Mouse (Mus musculus) embryo, embryonic 11.5 days (tissue): ENCODE data around the gene Ap4m1.
"Not testable (repeated sequence)": the region's sequence is repeated elsewhere in the genome, so short reads cannot be mapped to it uniquely, and the experiment has no call there.

Experiments
- DNase-seq: peaks from one replicate; pipeline ENCODE4 v3.0.0-alpha.2; 2012; ENCODE audit warnings: low read depth, low spot score

Ap4m1 gene

DNA sequence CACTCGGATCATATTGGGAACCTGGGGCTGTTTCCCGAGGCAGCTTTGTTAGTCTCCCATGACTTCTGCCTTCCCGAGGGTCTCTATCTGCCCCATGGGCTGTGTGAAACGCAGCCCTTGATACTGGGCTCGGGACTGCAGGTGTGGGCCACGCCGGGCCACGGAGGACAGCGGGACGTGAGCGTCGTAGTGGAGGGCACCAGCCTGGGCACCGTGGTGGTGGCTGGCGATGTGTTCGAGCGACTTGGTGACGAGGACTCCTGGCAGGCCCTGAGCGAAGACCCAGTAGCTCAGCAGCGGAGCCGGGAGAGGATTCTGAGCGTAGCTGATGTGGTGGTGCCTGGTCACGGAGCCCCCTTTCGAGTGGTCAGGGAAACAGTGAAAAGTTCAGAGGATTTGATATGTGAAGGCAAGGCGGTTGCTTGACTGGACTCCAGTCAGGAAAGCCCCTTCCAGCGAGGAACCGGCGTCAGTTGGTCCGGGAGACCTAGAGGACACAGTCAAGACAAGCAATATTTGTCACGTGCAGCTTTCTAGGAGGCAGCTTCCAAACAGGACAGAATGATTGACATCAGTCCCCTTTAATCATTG, 23.0 kb downstream of the Ap4m1 start:
- no peak for DNase-seq

GRCm38 (mm10) chr5:138195463-138195862, 23.7 kb downstream of the Ap4m1 start:
- no peak for DNase-seq

DNA sequence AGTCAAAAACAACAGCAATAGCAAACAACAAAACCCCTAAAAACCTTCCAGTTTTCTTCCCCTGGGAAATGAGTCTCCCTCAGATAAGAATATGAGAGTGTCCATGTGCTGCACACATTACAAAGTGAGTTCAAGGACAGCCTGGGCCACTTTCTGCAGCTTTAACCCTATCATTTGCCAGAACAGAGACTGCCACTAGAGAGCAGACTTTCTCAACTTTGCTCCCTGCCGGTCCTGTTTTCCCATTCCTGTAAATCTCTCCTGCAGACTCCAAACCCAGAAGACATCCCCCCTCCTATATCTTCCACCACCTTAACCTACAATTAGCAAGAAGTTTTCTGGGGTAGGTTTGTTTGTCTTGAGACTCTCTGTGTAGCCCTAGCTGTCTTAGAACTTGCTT, 27.8 kb downstream of the Ap4m1 start:
- no peak for DNase-seq

DNA sequence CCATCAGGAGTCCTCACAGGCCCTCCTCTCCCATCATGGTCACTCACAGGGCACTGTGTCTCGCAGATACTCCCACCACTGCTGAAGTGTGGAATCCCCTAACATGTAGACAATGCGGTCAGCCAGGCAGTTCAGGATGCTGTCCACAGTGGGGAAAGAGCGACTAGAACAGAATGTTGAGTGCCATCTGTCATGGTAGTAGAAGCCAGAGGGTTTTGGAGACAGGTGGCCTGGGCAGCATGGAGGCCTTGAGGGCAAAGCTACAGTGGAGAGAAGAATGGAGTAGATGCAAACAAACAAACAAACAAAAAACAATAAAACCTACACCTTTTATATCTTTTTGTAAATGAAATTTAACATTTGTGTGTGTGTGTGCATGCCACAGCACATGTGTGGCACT, 30.3 kb downstream of the Ap4m1 start:
- DNase-seq, result no peak

DNA sequence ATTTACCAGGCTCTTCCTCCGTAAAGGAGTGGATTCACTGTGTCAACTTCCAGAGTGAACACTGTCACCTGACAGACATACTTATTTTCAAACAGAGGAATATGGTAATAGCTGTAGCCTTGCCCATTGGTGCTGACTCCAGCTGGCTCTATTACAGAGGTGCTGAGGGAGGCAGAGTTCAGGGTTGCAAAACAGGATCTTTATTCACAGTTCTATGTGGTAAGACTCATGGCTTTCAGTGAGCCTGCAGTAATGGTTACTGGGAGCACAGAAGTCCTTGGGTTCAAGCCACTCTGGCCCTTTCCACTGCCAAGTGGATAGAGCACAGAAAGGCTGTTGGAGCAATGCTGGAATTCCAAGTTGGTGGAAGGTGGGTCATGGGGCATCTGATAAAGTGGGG, 35.5 kb downstream of the Ap4m1 start:
- DNase-seq, result no peak

GRCm38 (mm10) chr5:138207873-138208272, 36.1 kb downstream of the Ap4m1 start:
- no peak for DNase-seq

DNA sequence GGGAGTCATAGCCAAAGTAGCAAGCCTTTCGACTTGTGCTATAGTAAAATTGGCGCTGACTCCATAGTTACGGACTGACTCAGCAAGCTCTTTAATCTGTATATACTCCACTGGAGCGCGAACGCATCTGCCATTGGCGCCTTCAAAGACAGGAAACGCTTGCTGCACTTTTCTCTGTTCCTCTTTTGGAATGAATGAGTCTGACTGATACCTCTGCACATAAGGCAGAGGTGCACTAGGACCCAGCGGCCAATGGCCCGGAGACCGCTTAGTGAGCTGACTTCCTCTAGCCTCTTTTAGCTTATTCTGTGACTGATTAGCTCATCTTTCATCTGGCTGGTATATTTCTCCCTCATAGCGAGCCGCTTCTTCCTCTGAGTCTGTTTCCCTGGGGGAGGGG, 44.8 kb downstream of the Ap4m1 start:
- not testable (repeated sequence) for DNase-seq

- DNase-seq, result no peak
Observed at GRCm38 (mm10) chr5:138219864-138220263, 48.1 kb downstream of the Ap4m1 start.

DNA sequence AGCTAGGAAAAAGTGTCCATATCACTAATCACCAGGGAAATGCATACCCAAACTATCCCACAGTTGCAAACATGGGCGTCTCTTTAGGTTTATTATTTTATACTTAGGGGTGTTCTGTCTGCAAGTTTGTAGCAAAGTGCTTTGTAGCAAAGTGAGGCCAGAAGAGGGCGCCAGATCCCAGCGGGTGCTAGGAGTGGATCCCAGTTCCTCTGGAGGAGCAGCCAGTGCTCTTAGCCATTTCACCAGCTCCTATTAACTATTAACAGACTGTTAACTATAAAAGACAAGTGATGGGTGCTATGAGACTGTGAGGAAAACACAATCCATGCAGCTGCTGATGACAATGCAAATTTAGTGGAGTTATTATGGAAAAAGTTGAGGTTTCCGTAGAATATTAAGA, 50.3 kb downstream of the Ap4m1 start:
- peak; percentile 60 for DNase-seq

GRCm38 (mm10) chr5:138223287-138223686, 51.5 kb downstream of the Ap4m1 start:
- DNase-seq, result no peak

GRCm38 (mm10) chr5:138225700-138226099, 53.9 kb downstream of the Ap4m1 start, which contains the start of gene Nxpe5:
Gene Nxpe5 (plus strand): TSS chr5:138225898.
- DNase-seq, result no peak

DNA sequence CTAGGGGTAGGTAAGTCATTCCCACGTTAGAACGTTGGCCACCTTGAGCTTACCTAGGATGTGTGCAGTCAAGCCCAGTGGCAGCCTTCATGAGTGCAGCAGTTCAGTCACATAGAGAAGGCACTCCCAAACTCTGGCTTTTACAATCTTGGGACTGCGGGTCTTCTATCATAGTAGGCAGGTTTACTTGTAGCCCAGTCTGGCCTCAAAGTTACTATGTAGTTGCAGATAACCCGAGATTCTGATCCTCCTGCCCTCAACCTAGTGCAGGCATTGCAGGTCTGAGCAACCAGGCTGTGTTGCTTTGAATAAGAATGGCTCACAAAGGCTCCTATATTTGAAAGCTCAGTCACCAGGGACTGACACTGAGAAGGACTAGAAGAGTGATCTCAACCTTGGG, 54.7 kb downstream of the Ap4m1 start:
- no peak for DNase-seq

DNA sequence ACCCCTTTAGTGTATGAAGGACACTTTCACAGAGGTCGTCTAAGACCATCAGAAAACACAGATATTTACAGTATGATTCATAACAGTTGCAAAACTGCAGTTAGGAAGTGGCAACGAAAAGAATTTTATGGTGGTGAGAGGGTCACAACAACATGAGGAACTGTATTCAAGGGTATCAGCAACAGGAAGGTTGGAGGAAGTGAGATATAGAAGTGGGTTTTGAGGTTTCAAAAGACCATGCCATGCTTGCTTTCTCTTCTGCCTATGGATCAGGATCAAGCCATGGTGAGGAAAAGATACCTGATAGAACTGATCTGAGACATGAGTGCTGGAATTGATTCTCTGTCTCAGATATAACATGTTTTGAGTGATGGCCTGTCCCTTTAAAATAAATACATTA, 55.6 kb downstream of the Ap4m1 start:
- DNase-seq, result no peak

GRCm38 (mm10) chr5:138228026-138228425, 56.2 kb downstream of the Ap4m1 start:
- no peak for DNase-seq

DNA sequence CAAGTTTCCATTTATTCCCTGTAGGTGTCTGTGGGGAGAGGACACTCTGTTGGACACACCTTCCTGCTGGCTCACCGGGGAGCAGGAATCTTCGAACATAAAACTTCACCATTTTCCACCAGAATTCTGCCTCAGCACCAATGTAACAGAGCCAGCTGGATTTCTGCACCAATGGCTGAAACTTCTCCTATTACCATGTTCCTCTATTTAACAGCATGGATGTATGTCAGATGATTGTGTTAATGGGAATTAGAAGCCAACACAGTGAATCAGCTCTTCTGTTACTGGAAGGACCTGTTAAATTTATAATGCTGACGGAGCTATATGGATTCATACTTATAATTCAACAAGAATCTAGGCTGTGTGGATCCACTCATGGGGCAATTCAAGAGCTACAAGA, 57.7 kb downstream of the Ap4m1 start:
- DNase-seq, result no peak
